Mouse (Mus musculus) forebrain, postnatal 0 days (tissue): ENCODE results near the gene Clca3b. TPM values are rescaled to one million over a fixed set of nuclear protein-coding genes. Genes with fewer than 3 reads are reported as not detected.
"Not testable (repeated sequence)": the region's sequence is repeated elsewhere in the genome, so short reads cannot be mapped to it uniquely, and the experiment has no call there.

Source experiments
- ATAC-seq: fragments of 200-750 bp; cut with Nextera tagmentation; 2 replicates; pipeline ENCODE4 v1.8.0; 2017; ENCODE audit warnings: mild to moderate bottlenecking, moderate library complexity
- DNase-seq: peaks from one replicate; pipeline ENCODE4 v3.0.0-alpha.2; 2015
- H3K27ac ChIP-seq: fragments of 300-500 bp; sonication (generic); 2 replicates; pipeline ENCODE4 v1.5.1; 2014; ENCODE audit warnings: low read depth, mild to moderate bottlenecking, antibody characterized with exemption, low read length, moderate library complexity, mixed read lengths
- H3K27me3 ChIP-seq: fragments of 300-500 bp; sonication (generic); 2 replicates; pipeline ENCODE4 v1.6.1; 2014; ENCODE audit warnings: mild to moderate bottlenecking, low read length, mixed read lengths; ENCODE audit not compliant: insufficient read depth
- H3K36me3 ChIP-seq: fragments of 300-500 bp; sonication (generic); 2 replicates; pipeline ENCODE4 v1.6.1; 2014; ENCODE audit warnings: mild to moderate bottlenecking, moderate library complexity; ENCODE audit not compliant: insufficient read depth
- H3K4me1 ChIP-seq: fragments of 300-500 bp; sonication (generic); 2 replicates; pipeline ENCODE4 v1.6.1; 2014; ENCODE audit warnings: antibody characterized with exemption; ENCODE audit not compliant: insufficient read depth
- H3K4me2 ChIP-seq: fragments of 300-500 bp; sonication (generic); 2 replicates; pipeline ENCODE4 v1.6.1; 2014; ENCODE audit warnings: low read depth, mild to moderate bottlenecking, moderate library complexity
- H3K4me3 ChIP-seq: fragments of 300-500 bp; sonication (generic); 2 replicates; pipeline ENCODE4 v1.5.1; 2014; ENCODE audit warnings: low read depth, low read length, mixed read lengths
- H3K9ac ChIP-seq: fragments of 300-500 bp; sonication (generic); 2 replicates; pipeline ENCODE4 v1.6.1; 2014; ENCODE audit warnings: mild to moderate bottlenecking
- H3K9me3 ChIP-seq: fragments of 300-500 bp; sonication (generic); 2 replicates; pipeline ENCODE4 v1.6.1; 2016; ENCODE audit warnings: low read length
- CTCF ChIP-seq: sonication (generic); IDR thresholded peaks from 2 replicates; pipeline ENCODE4 v1.5.1; 2016; ENCODE audit warnings: antibody characterized with exemption, control low read depth, low read depth
- WGBS: fragments of 180-500 bp; shearing (Covaris S2); extraction: QIAGEN DNeasy Blood & Tissue Kit; methylation state at CpG from one replicate; pipeline ENCODE4 v1.1.7; 2014; 5-methylcytosine and 5-hydroxymethylcytosine counted together
- polyA plus RNA-seq: library from polyadenylated mRNA; unstranded; fragments of >200 nt; fragmentation: Nextera tagmentation; extraction: Ambion mirVana; gene quantifications from 2 replicates; pipeline ENCODE4 v1.2.1, GENCODE M21; 2015
- total RNA-seq: library from RNA; depleted of rRNA; stranded (reverse); fragments of >200 nt; gene quantifications from 2 replicates; pipeline ENCODE4 v1.2.3, GENCODE M21; 2014; rRNA removed

Gene Clca3b
- total RNA-seq (not detected in 2 replicates), polyA plus RNA-seq (not detected in 2 replicates)

- H3K9ac ChIP-seq, DNase-seq, H3K4me2 ChIP-seq, ATAC-seq, H3K4me1 ChIP-seq, H3K4me3 ChIP-seq, H3K27ac ChIP-seq, H3K27me3 ChIP-seq, H3K9me3 ChIP-seq, H3K36me3 ChIP-seq: not testable (repeated sequence)
- WGBS: 91% methylated on average over 8 of the region's 9 CpGs
These were observed at the start of gene Clca3b for GRCm38 (mm10) chr3:144849014-144849556. TSS of gene Clca3b (minus strand) at chr3:144849357.

GRCm38 (mm10) chr3:144897042-144897678, 48.0 kb upstream of the Clca3b start:
- TF ChIP-seq CTCF: no peak
- Histone ChIP-seq H3K9me3 (0 out of 2 replicates have a peak, but pooled peaks cover 4% of the 10 kb centered on the region), H3K4me2 (no peak overlapping the region), H3K4me3 (no peak overlapping the region), H3K27me3 (no peaks in the 10 kb centered on the region), H3K27ac (no peak overlapping the region), H3K4me1 (no peaks in the 10 kb centered on the region), H3K36me3 (no peaks in the 10 kb centered on the region), H3K9ac (no peak overlapping the region)
- WGBS: 92% methylated on average over 2 of the region's 2 CpGs
- no peak for DNase-seq
- ATAC-seq: no peak

- ATAC-seq: no peak
These were observed 41.1 kb upstream of the Clca3b start for GRCm38 (mm10) chr3:144890246-144890758.

GRCm38 (mm10) chr3:144886957-144887356, 37.8 kb upstream of the Clca3b start:
- no peak overlapping the region for H3K9ac ChIP-seq
- no peaks in the 10 kb centered on the region for H3K9me3 ChIP-seq
- H3K4me2 ChIP-seq: no peak overlapping the region
- ATAC-seq (no peak), DNase-seq (no peak)
- no peak overlapping the region for H3K27ac ChIP-seq
- no peaks in the 10 kb centered on the region for H3K36me3 ChIP-seq
- H3K4me3 ChIP-seq: no peak overlapping the region
- no peaks in the 10 kb centered on the region for H3K4me1 ChIP-seq
- H3K27me3 ChIP-seq: no peaks in the 10 kb centered on the region
- TF ChIP-seq CTCF: no peak

More at GRCm38 (mm10) chr3:144890246-144890758, 41.1 kb upstream of the Clca3b start:
- H3K27ac ChIP-seq: no peak overlapping the region
- no peak overlapping the region for H3K9ac ChIP-seq
- no peak for TF ChIP-seq CTCF
- H3K9me3 ChIP-seq: no peaks in the 10 kb centered on the region
- DNase-seq: no peak
- H3K36me3 ChIP-seq: no peaks in the 10 kb centered on the region
- H3K4me2 ChIP-seq: no peak overlapping the region
- WGBS: 56% methylated on average over 2 of the region's 2 CpGs
- no peaks in the 10 kb centered on the region for H3K27me3 ChIP-seq
- H3K4me3 ChIP-seq: no peak overlapping the region
- no peaks in the 10 kb centered on the region for H3K4me1 ChIP-seq

- H3K9me3 ChIP-seq, H3K36me3 ChIP-seq, DNase-seq, ATAC-seq, H3K4me1 ChIP-seq, H3K27ac ChIP-seq, H3K27me3 ChIP-seq, H3K4me3 ChIP-seq, H3K4me2 ChIP-seq, H3K9ac ChIP-seq: not testable (repeated sequence)
- 55% methylated on average over 3 of the region's 4 CpGs for WGBS
These were observed 22.9 kb upstream of the Clca3b start for GRCm38 (mm10) chr3:144872012-144872411.

GRCm38 (mm10) chr3:144849584-144849983, 427 bp upstream of the Clca3b start:
- no peaks in the 10 kb centered on the region for H3K9me3 ChIP-seq
- no peak overlapping the region for H3K4me3 ChIP-seq
- no peak overlapping the region for H3K27ac ChIP-seq
- no peaks in the 10 kb centered on the region for H3K36me3 ChIP-seq
- no peak for ATAC-seq
- WGBS: 73% methylated on average over 4 of the region's 4 CpGs
- no peaks in the 10 kb centered on the region for H3K27me3 ChIP-seq
- no peaks in the 10 kb centered on the region for H3K4me1 ChIP-seq
- TF ChIP-seq CTCF: no peak
- no peak overlapping the region for H3K4me2 ChIP-seq
- no peak overlapping the region for H3K9ac ChIP-seq
- no peak for DNase-seq

GRCm38 (mm10) chr3:144827257-144827656, 21.9 kb downstream of the Clca3b start:
- Histone ChIP-seq H3K27me3 (no peaks in the 10 kb centered on the region), H3K36me3 (no peaks in the 10 kb centered on the region), H3K9ac (no peak overlapping the region), H3K4me2 (no peak overlapping the region), H3K4me1 (no peaks in the 10 kb centered on the region), H3K4me3 (no peak overlapping the region), H3K9me3 (no peaks in the 10 kb centered on the region), H3K27ac (no peak overlapping the region)
- DNase-seq (no peak), ATAC-seq (no peak)
- WGBS: 73% methylated on average over 6 of the region's 6 CpGs
- no peak for TF ChIP-seq CTCF
